Mouse (Mus musculus) midbrain, embryonic 11.5 days (tissue): ENCODE data around the gene Lin28a. TPM values are rescaled to one million over a fixed set of nuclear protein-coding genes. Genes with fewer than 3 reads are reported as not detected.
A peak's percentile ranks its signal among the peaks of the same experiment; 100 is the strongest.

Source experiments
- ATAC-seq: fragments of 200-750 bp; cut with Nextera tagmentation; 2 replicates; pipeline ENCODE4 v1.8.0; 2017; ENCODE audit warnings: moderate TSS enrichment, moderate library complexity; ENCODE audit not compliant: low FRiP score
- DNase-seq: peaks from one replicate; pipeline ENCODE4 v3.0.0; 2015; ENCODE audit warnings: low spot score; ENCODE audit errors: missing footprints
- H3K27ac ChIP-seq: fragments of 300-500 bp; sonication (generic); 2 replicates; pipeline ENCODE4 v1.5.1; 2014; ENCODE audit warnings: low read depth, low read length
- H3K27me3 ChIP-seq: fragments of 300-500 bp; sonication (generic); 2 replicates; pipeline ENCODE4 v1.6.1; 2014; ENCODE audit warnings: mild to moderate bottlenecking, low read length, moderate library complexity, mixed read lengths; ENCODE audit not compliant: control insufficient read depth, insufficient read depth
- H3K36me3 ChIP-seq: fragments of 300-500 bp; sonication (generic); 2 replicates; pipeline ENCODE4 v1.6.1; 2014; ENCODE audit warnings: mild to moderate bottlenecking, low read length, moderate library complexity, mixed read lengths; ENCODE audit not compliant: control insufficient read depth, insufficient read depth
- H3K4me1 ChIP-seq: fragments of 300-500 bp; sonication (generic); 2 replicates; pipeline ENCODE4 v1.6.1; 2014; ENCODE audit warnings: low read length; ENCODE audit not compliant: control insufficient read depth, insufficient read depth
- H3K4me2 ChIP-seq: fragments of 300-500 bp; sonication (generic); 2 replicates; pipeline ENCODE4 v1.6.1; 2014; ENCODE audit warnings: mild to moderate bottlenecking, moderate library complexity
- H3K4me3 ChIP-seq: fragments of 300-500 bp; sonication (generic); 2 replicates; pipeline ENCODE4 v1.5.1; 2014; ENCODE audit warnings: low read depth, low read length
- H3K9ac ChIP-seq: fragments of 300-500 bp; sonication (generic); 2 replicates; pipeline ENCODE4 v1.6.1; 2014; ENCODE audit warnings: low read length
- H3K9me3 ChIP-seq: fragments of 300-500 bp; sonication (generic); 2 replicates; pipeline ENCODE4 v1.6.1; 2016; ENCODE audit warnings: low read length; ENCODE audit not compliant: control insufficient read depth
- WGBS: fragments of 180-500 bp; shearing (Covaris S2); extraction: QIAGEN DNeasy Blood & Tissue Kit; methylation state at CpG from one replicate; pipeline ENCODE4 v1.1.7; 2014; 5-methylcytosine and 5-hydroxymethylcytosine counted together
- polyA plus RNA-seq: library from polyadenylated mRNA; unstranded; fragments of >200 nt; fragmentation: Nextera tagmentation; extraction: Ambion mirVana; gene quantifications from 2 replicates; pipeline ENCODE4 v1.2.1, GENCODE M21; 2014

Lin28a gene
- polyA plus RNA-seq, 1 experiment from 2014 or later: 5.6 TPM

- 89% methylated on average over 7 of the region's 7 CpGs for WGBS
Measured at GRCm38 (mm10) chr4:133962566-133962965, 56.1 kb downstream of the Lin28a start.

GRCm38 (mm10) chr4:133958884-133959283, 59.8 kb downstream of the Lin28a start:
- Histone ChIP-seq H3K4me2 (no peak overlapping the region), H3K4me1 (no peaks in the 10 kb centered on the region), H3K36me3 (peaks cover 5% of the 10 kb centered on the region; the same call in 1 of the 2 replicates), H3K9ac (no peak overlapping the region), H3K27me3 (no peaks in the 10 kb centered on the region), H3K27ac (no peak overlapping the region), H3K9me3 (no peaks in the 10 kb centered on the region), H3K4me3 (no peak overlapping the region)
- ATAC-seq (no peak), DNase-seq (peak; percentile 68)
- WGBS: 91% methylated on average over 1 of the region's 1 CpGs

More at GRCm38 (mm10) chr4:133962566-133962965, 56.1 kb downstream of the Lin28a start:
- DNase-seq: peak; percentile 82
- no peak overlapping the region for H3K4me3 ChIP-seq
- H3K4me2 ChIP-seq: no peak overlapping the region
- H3K36me3 ChIP-seq: peaks cover 16% of the 10 kb centered on the region; the same call in 1 of the 2 replicates
- H3K9me3 ChIP-seq: no peaks in the 10 kb centered on the region
- no peak overlapping the region for H3K9ac ChIP-seq
- no peaks in the 10 kb centered on the region for H3K27me3 ChIP-seq
- H3K27ac ChIP-seq: no peak overlapping the region
- ATAC-seq: no peak
- peaks cover 3% of the 10 kb centered on the region; the same call in 1 of the 2 replicates for H3K4me1 ChIP-seq

GRCm38 (mm10) chr4:133956358-133956757, 62.3 kb downstream of the Lin28a start:
- 93% methylated on average over 4 of the region's 4 CpGs for WGBS
- no peaks in the 10 kb centered on the region for H3K27me3 ChIP-seq
- no peaks in the 10 kb centered on the region for H3K36me3 ChIP-seq
- H3K4me1 ChIP-seq: no peaks in the 10 kb centered on the region
- H3K9ac ChIP-seq: no peak overlapping the region
- ATAC-seq (no peak), DNase-seq (peak; percentile 73)
- H3K27ac ChIP-seq: no peak overlapping the region
- H3K4me3 ChIP-seq: no peak overlapping the region
- no peak overlapping the region for H3K4me2 ChIP-seq
- H3K9me3 ChIP-seq: no peaks in the 10 kb centered on the region

Other genes starting within 250 kb of the Lin28a start
- gene Rps6ka1, start 131.0 kb downstream of the Lin28a start, polyA plus RNA-seq: 22.2 and 25.2 TPM in 2 replicates
- 4,130 and 4,246 TPM in 2 replicates for gene Hmgn2, start 50.2 kb downstream of the Lin28a start, polyA plus RNA-seq
- 38.9 and 42.4 TPM in 2 replicates for gene Dhdds, start 17.9 kb downstream of the Lin28a start, polyA plus RNA-seq
- gene Zfp683, start 35.0 kb upstream of the Lin28a start, polyA plus RNA-seq: not detected in 2 replicates
- 0.89 and 0.98 TPM in 2 replicates for gene Crybg2, start 42.0 kb upstream of the Lin28a start, polyA plus RNA-seq
- gene Cd52, start 76.2 kb upstream of the Lin28a start, polyA plus RNA-seq: 4.3 and 4.7 TPM in 2 replicates
- 3.0 and 4.7 TPM in 2 replicates for gene Ubxn11, start 83.7 kb upstream of the Lin28a start, polyA plus RNA-seq
- gene Sh3bgrl3, start 109.9 kb upstream of the Lin28a start, polyA plus RNA-seq: 308 and 312 TPM in 2 replicates
- gene Cep85, start 168.3 kb upstream of the Lin28a start, polyA plus RNA-seq: 26.6 and 27.1 TPM in 2 replicates
- not detected in 2 replicates for gene Gm7534, start 184.2 kb upstream of the Lin28a start, polyA plus RNA-seq
- gene Catsper4, start 208.5 kb upstream of the Lin28a start, polyA plus RNA-seq: not detected in 2 replicates
- gene Cnksr1, start 219.6 kb upstream of the Lin28a start, polyA plus RNA-seq: 0.05 TPM in 1 of 2 replicates, not detected in the other
- gene E130218I03Rik, start 224.8 kb upstream of the Lin28a start, polyA plus RNA-seq: 0.37 TPM in 1 of 2 replicates, not detected in the other
- gene Zfp593, start 226.8 kb upstream of the Lin28a start, polyA plus RNA-seq: 16.8 and 17.0 TPM in 2 replicates
- 0.22 TPM in 1 of 2 replicates, not detected in the other for gene Gm30191, start 228.1 kb upstream of the Lin28a start, polyA plus RNA-seq
- 4.2 and 5.1 TPM in 2 replicates for gene Grrp1, start 235.3 kb upstream of the Lin28a start, polyA plus RNA-seq